Mouse (Mus musculus): Measurements from ENCODE around the gene Efnb2. TPM values are rescaled to one million over a fixed set of nuclear protein-coding genes. Genes with fewer than 3 reads are reported as not detected.

The Efnb2 gene
- polyA plus RNA-seq, 1 experiment from 2014 or later = 18.5 TPM

DNA sequence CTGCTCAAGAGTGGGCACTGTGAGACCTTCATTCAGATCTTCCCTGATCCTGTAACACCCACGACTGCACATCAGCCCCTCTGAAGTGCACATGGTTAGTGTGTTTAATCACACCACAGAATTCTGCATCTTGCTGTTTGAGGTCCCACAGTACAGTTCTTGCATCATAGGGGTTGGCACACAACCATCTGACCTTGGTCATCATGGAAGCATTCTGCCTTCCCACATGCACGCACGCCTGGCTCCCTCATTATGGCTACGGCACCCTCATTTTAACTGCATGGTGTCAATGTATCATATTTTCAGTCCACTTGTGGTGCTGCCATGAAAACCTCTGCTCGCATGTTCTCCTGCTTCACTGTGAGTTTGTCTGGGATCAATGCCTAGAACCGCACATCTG lies 67.7 kb downstream of the Efnb2 start:
- Histone ChIP-seq H3K36me3 (ENCODE audit: control insufficient read depth, insufficient read depth, low read length) (no peaks in the 10 kb centered on the region), H3K4me2 (no peak overlapping the region), H3K4me3 (ENCODE audit: low read depth, low read length) (no peak overlapping the region), H3K9me3 (replicated peaks; ENCODE audit: control insufficient read depth, low read length) (no peaks in the 10 kb centered on the region), H3K4me1 (ENCODE audit: control insufficient read depth, insufficient read depth, low read length) (no peaks in the 10 kb centered on the region), H3K27ac (ENCODE audit: low read depth, low read length) (no peak overlapping the region), H3K9ac (ENCODE audit: low read depth, low read length) (no peak overlapping the region), H3K27me3 (ENCODE audit: control insufficient read depth, insufficient read depth, low read length) (no peaks in the 10 kb centered on the region)
- ATAC-seq (replicated peaks; ENCODE audit: insufficient number of reproducible peaks, low FRiP score, low TSS enrichment) = no peak
- 92% methylated on average over 6 of the region's 6 CpGs for WGBS (ENCODE audit: insufficient replicate concordance)

DNA sequence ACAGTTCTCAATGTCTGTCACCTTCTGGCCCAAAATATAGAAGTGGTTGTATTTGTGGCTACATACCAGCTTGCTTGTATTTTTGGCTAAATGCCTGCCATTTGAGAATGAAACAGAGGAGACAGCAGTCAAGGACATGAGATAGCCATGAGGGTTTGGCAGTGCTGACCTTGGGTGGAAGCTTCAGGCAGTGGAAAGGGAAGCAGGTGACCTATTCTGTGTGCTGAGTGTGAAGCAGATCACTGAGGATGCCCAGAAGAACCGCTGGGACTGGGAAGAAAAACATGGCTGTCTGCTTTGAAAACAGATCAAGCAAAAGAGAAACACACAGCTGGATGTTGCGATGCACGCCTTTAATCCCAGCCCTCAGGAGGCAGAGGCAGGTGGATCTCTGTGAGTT lies 68.7 kb downstream of the Efnb2 start:
- H3K27me3 ChIP-seq (ENCODE audit: control insufficient read depth, insufficient read depth, low read length) = no peaks in the 10 kb centered on the region
- H3K4me2 ChIP-seq = no peak overlapping the region
- H3K9ac ChIP-seq (ENCODE audit: low read depth, low read length) = no peak overlapping the region
- WGBS (ENCODE audit: insufficient replicate concordance) = 91% methylated on average over 3 of the region's 3 CpGs
- no peak for ATAC-seq (replicated peaks; ENCODE audit: insufficient number of reproducible peaks, low FRiP score, low TSS enrichment)
- no peak overlapping the region for H3K27ac ChIP-seq (ENCODE audit: low read depth, low read length)
- no peaks in the 10 kb centered on the region for H3K4me1 ChIP-seq (ENCODE audit: control insufficient read depth, insufficient read depth, low read length)
- no peaks in the 10 kb centered on the region for H3K36me3 ChIP-seq (ENCODE audit: control insufficient read depth, insufficient read depth, low read length)
- no peaks in the 10 kb centered on the region for H3K9me3 ChIP-seq (replicated peaks; ENCODE audit: control insufficient read depth, low read length)
- H3K4me3 ChIP-seq (ENCODE audit: low read depth, low read length) = no peak overlapping the region

DNA sequence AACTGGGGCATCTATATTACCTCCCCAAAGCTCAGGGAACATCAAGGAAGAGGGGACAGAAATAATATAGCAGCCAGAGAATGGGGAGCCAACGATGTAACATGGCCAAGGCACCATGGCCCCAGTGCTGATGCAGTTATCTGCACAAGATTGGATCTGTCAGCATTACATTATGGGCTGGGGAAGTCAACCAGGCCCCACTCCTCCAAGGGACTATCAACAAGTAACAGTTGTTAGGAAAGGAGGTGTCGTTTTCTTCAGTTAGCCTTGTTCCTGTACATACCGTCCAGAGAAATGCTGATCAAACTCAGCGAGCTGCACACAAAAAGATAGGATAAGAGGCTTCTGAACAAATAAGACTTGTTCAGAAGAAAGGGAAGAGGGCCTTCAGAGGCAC lies 77.1 kb downstream of the Efnb2 start:
- Histone ChIP-seq H3K36me3 (ENCODE audit: control insufficient read depth, insufficient read depth, low read length) (no peaks in the 10 kb centered on the region), H3K4me2 (no peak overlapping the region), H3K9ac (ENCODE audit: low read depth, low read length) (no peak overlapping the region), H3K4me3 (ENCODE audit: low read depth, low read length) (no peak overlapping the region), H3K27ac (ENCODE audit: low read depth, low read length) (no peak overlapping the region), H3K27me3 (ENCODE audit: control insufficient read depth, insufficient read depth, low read length) (no peaks in the 10 kb centered on the region; the same call in 1 of the 2 replicates), H3K4me1 (ENCODE audit: control insufficient read depth, insufficient read depth, low read length) (0 out of 2 replicates have a peak, but pooled peaks cover 7% of the 10 kb centered on the region), H3K9me3 (replicated peaks; ENCODE audit: control insufficient read depth, low read length) (no peaks in the 10 kb centered on the region)
- WGBS (ENCODE audit: insufficient replicate concordance) = 28% methylated on average over 4 of the region's 4 CpGs
- no peak for ATAC-seq (replicated peaks; ENCODE audit: insufficient number of reproducible peaks, low FRiP score, low TSS enrichment)

DNA sequence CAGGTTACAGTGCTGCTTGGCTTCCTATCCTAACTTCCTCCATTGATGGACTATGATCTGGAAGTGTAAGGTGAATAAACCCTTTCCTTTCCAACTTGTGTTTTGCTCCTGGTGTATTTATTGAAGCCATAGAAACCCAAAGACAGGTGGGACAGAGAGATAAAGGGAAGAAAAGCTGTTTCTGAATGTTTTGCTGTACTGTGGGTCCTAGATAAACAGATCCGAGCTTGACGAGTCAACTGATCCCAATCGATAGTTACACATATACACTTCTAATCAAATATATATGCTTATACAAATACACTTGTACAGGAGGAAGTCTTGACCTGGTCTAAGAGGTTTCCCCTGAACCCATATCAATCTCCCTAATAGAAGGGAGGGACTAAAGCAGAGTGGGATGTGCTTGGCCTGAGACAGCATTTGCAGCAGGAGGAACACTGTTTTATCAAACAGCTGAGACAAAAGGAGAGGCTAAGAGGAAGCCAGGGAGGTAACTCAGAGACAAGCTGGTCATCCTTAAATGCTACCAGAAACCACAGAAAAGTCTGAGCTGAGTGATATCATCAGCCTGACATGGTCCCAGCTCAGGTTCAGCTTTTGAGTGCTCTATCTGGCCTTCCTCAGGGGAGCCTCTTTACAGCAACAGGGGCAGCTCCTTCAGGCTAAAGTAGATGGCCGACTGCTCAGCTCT lies 77.6 kb downstream of the Efnb2 start:
- Histone ChIP-seq H3K27ac (ENCODE audit: low read depth, low read length) (no peak overlapping the region), H3K36me3 (ENCODE audit: control insufficient read depth, insufficient read depth, low read length) (no peaks in the 10 kb centered on the region), H3K9ac (ENCODE audit: low read depth, low read length) (no peak overlapping the region), H3K4me3 (ENCODE audit: low read depth, low read length) (no peak overlapping the region), H3K4me1 (ENCODE audit: control insufficient read depth, insufficient read depth, low read length) (0 out of 2 replicates have a peak, but pooled peaks cover 7% of the 10 kb centered on the region), H3K9me3 (replicated peaks; ENCODE audit: control insufficient read depth, low read length) (no peaks in the 10 kb centered on the region), H3K27me3 (ENCODE audit: control insufficient read depth, insufficient read depth, low read length) (no peaks in the 10 kb centered on the region; the same call in 1 of the 2 replicates), H3K4me2 (no peak overlapping the region)
- WGBS (ENCODE audit: insufficient replicate concordance) = 70% methylated on average over 4 of the region's 4 CpGs
- no peak for ATAC-seq (replicated peaks; ENCODE audit: insufficient number of reproducible peaks, low FRiP score, low TSS enrichment)

DNA sequence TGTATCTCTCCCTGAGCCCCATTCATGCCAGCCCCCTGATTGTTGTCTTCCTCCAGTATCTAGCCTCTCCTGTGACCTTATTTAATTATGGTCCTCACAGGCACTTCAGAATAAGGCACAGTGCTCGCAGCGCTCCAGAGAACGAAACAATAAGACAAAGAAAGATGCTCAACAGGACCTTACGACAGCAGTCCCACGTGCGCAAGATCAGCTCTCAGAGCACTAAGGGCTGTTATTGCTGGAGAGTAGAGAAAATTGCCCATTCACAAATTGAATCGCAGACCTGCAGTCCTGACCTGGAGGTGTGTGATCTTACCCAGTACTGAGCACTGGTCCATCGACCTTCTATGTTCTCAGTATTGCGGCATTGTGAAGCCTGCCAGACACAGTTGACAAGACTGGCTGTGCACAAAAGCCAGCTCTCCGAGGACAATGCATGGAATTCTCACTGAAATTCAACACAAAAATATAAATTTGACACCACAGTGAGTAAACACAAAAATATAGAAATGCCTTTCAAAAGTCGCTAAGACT lies 83.2 kb downstream of the Efnb2 start:
- H3K9me3 ChIP-seq (replicated peaks; ENCODE audit: control insufficient read depth, low read length) = no peaks in the 10 kb centered on the region
- WGBS (ENCODE audit: insufficient replicate concordance) = 82% methylated on average over 11 of the region's 11 CpGs

DNA sequence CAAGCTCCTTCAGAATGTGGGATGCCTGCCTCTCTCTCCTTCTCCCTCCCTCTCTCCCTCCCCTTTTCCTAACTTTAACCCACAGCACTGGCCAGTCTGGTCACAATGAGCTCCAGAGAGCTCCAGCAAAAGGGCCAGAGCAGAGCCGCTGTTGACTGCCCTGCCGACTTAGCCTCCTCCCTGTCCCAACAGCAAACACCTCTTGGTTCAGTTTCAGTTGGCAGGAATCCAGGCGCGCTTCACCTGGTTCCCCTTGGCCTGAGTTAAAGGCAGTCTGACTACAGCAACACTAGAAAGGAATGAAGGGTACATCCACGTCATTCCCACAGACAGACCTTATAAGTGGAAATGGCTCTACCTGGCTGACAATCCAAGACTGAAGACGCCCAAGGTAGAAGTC lies 84.2 kb downstream of the Efnb2 start:
- no peak overlapping the region for H3K4me3 ChIP-seq (ENCODE audit: low read depth, low read length)
- no peak overlapping the region for H3K9ac ChIP-seq (ENCODE audit: low read depth, low read length)
- H3K27ac ChIP-seq (ENCODE audit: low read depth, low read length) = no peak overlapping the region
- H3K9me3 ChIP-seq (replicated peaks; ENCODE audit: control insufficient read depth, low read length) = no peaks in the 10 kb centered on the region
- H3K4me2 ChIP-seq = no peak overlapping the region
- ATAC-seq (replicated peaks; ENCODE audit: insufficient number of reproducible peaks, low FRiP score, low TSS enrichment) = no peak
- H3K27me3 ChIP-seq (ENCODE audit: control insufficient read depth, insufficient read depth, low read length) = no peaks in the 10 kb centered on the region
- H3K4me1 ChIP-seq (ENCODE audit: control insufficient read depth, insufficient read depth, low read length) = peaks cover 6% of the 10 kb centered on the region; the same call in 1 of the 2 replicates
- no peaks in the 10 kb centered on the region for H3K36me3 ChIP-seq (ENCODE audit: control insufficient read depth, insufficient read depth, low read length)
- WGBS (ENCODE audit: insufficient replicate concordance) = 84% methylated on average over 6 of the region's 6 CpGs

More for the DNA sequence above, 83.2 kb downstream of the Efnb2 start:
- H3K36me3 ChIP-seq (ENCODE audit: control insufficient read depth, insufficient read depth, low read length) = no peaks in the 10 kb centered on the region
- no peak overlapping the region for H3K4me3 ChIP-seq (ENCODE audit: low read depth, low read length)
- H3K4me2 ChIP-seq = no peak overlapping the region
- no peak overlapping the region for H3K9ac ChIP-seq (ENCODE audit: low read depth, low read length)
- no peaks in the 10 kb centered on the region for H3K27me3 ChIP-seq (ENCODE audit: control insufficient read depth, insufficient read depth, low read length)
- ATAC-seq (replicated peaks; ENCODE audit: insufficient number of reproducible peaks, low FRiP score, low TSS enrichment) = no peak
- H3K4me1 ChIP-seq (ENCODE audit: control insufficient read depth, insufficient read depth, low read length) = peaks cover 6% of the 10 kb centered on the region; the same call in 1 of the 2 replicates
- H3K27ac ChIP-seq (ENCODE audit: low read depth, low read length) = no peak overlapping the region

DNA sequence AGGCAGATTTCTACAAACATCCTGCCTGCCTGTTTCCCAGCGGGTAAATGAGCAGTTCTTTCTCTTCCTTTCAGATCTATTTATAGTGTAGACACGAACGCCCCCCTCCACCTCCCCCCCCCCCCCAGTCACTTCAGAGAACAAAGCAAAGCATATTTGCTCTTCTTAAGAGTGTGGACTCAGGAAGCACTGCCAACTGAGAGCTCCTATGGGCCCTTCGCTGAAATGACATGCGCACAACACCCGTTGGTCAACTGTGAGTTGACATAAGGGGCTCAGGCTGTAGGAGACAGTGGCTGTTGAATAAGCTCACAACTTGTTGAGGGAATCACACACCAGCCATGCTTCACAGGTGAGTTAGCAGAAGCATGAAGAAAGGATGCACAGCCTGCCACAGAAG lies 84.8 kb downstream of the Efnb2 start:
- Histone ChIP-seq H3K4me1 (ENCODE audit: control insufficient read depth, insufficient read depth, low read length) (peaks cover 6% of the 10 kb centered on the region; the same call in 1 of the 2 replicates), H3K4me3 (ENCODE audit: low read depth, low read length) (no peak overlapping the region), H3K36me3 (ENCODE audit: control insufficient read depth, insufficient read depth, low read length) (no peaks in the 10 kb centered on the region), H3K9me3 (replicated peaks; ENCODE audit: control insufficient read depth, low read length) (no peaks in the 10 kb centered on the region), H3K27me3 (ENCODE audit: control insufficient read depth, insufficient read depth, low read length) (no peaks in the 10 kb centered on the region), H3K27ac (ENCODE audit: low read depth, low read length) (no peak overlapping the region), H3K9ac (ENCODE audit: low read depth, low read length) (no peak overlapping the region), H3K4me2 (no peak overlapping the region)
- 40% methylated on average over 6 of the region's 6 CpGs for WGBS (ENCODE audit: insufficient replicate concordance)
- no peak for ATAC-seq (replicated peaks; ENCODE audit: insufficient number of reproducible peaks, low FRiP score, low TSS enrichment)

DNA sequence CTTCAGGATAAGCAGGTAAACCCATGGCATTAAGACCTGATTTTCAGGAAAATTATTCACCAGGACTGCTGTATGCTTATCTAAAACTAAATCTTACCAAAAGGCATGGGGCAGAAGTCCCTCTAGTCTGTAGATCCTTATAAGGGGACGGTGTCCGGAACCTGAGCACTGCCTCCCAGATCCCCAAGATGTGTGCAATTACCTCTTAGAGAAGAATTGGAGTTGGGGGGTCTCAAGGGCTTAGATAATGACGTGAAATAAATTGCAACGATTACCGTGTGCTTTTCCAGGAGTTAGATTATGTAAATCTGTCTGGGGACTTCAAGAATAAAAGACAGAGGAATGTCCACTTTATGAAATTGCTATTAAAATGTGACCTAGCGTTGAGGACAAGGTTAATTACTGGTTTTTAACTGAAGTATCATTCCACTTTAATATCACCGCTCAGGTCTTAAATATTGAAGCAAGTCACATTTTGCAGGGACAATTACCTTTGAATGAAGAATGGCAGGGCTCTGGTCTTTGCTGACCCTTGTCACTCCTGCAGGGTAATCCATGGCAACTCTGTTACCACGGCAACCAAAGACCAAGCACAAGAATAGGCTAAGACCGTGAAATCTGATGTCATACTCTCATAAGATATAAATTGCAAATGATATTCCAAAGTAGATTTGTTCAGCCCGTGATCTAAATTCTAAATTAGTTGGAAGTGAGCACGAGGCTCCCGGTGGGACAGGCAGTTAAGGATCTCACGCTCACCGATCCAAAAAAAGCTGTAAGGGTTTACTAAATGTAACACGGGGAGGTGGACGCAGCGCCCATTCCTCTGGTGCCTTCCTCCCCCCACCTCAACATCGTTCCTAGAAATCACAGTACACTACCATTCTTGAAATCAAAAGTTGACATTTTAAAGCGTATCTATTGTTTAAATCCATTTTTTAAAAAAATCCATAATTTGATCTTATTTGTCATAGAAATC lies 86.2 kb downstream of the Efnb2 start:
- H3K9me3 ChIP-seq (replicated peaks; ENCODE audit: control insufficient read depth, low read length) = no peaks in the 10 kb centered on the region
- H3K9ac ChIP-seq (ENCODE audit: low read depth, low read length) = no peak overlapping the region
- WGBS (ENCODE audit: insufficient replicate concordance) = 82% methylated on average over 19 of the region's 19 CpGs
- no peak overlapping the region for H3K4me2 ChIP-seq
- H3K4me3 ChIP-seq (ENCODE audit: low read depth, low read length) = no peak overlapping the region
- no peak overlapping the region for H3K27ac ChIP-seq (ENCODE audit: low read depth, low read length)
- no peaks in the 10 kb centered on the region for H3K27me3 ChIP-seq (ENCODE audit: control insufficient read depth, insufficient read depth, low read length)
- H3K36me3 ChIP-seq (ENCODE audit: control insufficient read depth, insufficient read depth, low read length) = no peaks in the 10 kb centered on the region
- no peak for ATAC-seq (replicated peaks; ENCODE audit: insufficient number of reproducible peaks, low FRiP score, low TSS enrichment)
- peaks cover 6% of the 10 kb centered on the region; the same call in 1 of the 2 replicates for H3K4me1 ChIP-seq (ENCODE audit: control insufficient read depth, insufficient read depth, low read length)

All from heart, embryonic 11.5 days (tissue).